Mouse (Mus musculus) macrophage (primary cell): ENCODE results near the gene Ndufaf3. TPM values are rescaled to one million over a fixed set of nuclear protein-coding genes. Genes with fewer than 3 reads are reported as not detected.

Experiments
- H3K27ac ChIP-seq: fragments of 350-480 bp; formaldehyde crosslinking; 2 replicates; pipeline ENCODE4 v1.9.0; 2021
- H3K36me3 ChIP-seq: fragments of 350-480 bp; formaldehyde crosslinking; 2 replicates; pipeline ENCODE4 v1.9.0; 2021; ENCODE audit errors: inconsistent target
- H3K4me3 ChIP-seq: fragments of 350-480 bp; formaldehyde crosslinking; 2 replicates; pipeline ENCODE4 v1.9.0; 2021; ENCODE audit errors: inconsistent target
- H3K79me2 ChIP-seq: fragments of 350-480 bp; formaldehyde crosslinking; 2 replicates; pipeline ENCODE4 v1.9.0; 2021; ENCODE audit errors: inconsistent target
- WGBS: methylation state at CpG from one replicate; pipeline ENCODE4 v1.1.7; 2026; ENCODE audit warnings: inconsistent platforms; ENCODE audit not compliant: missing documents; 5-methylcytosine and 5-hydroxymethylcytosine counted together
- polyA plus RNA-seq: library from polyadenylated mRNA; stranded (reverse); fragments of 250-400 nt; gene quantifications from 3 replicates; pipeline ENCODE4 v1.2.4, GENCODE M21; 2018; ENCODE audit warnings: inconsistent platforms

Gene Ndufaf3
- polyA plus RNA-seq, 1 experiment from 2014 or later = 9.6 TPM

GRCm38 (mm10) chr9:108517253-108517930, 49.8 kb downstream of the Ndufaf3 start:
- H3K79me2 ChIP-seq = peaks cover 47% of the 10 kb centered on the region
- peak overlapping the region; percentile 86 for H3K27ac ChIP-seq
- H3K4me3 ChIP-seq = peak overlapping the region; percentile 92
- H3K36me3 ChIP-seq = peaks cover 33% of the 10 kb centered on the region
- 2% methylated on average over 59 of the region's 95 CpGs for WGBS

- Histone ChIP-seq H3K27ac (peak within 1 kb of the TSS; percentile 86), H3K4me3 (peak within 1 kb of the TSS; percentile 92), H3K79me2 (peaks cover 40% of the 10 kb centered on the region), H3K36me3 (peaks cover 41% of the 10 kb centered on the region)
- 3% methylated on average over 41 of the region's 55 CpGs for WGBS
Measured at GRCm38 (mm10) chr9:108516380-108517251, 50.6 kb downstream of the Ndufaf3 start, which contains the start of gene Qrich1. Gene Qrich1 (plus strand): TSS chr9:108516806.

Other genes with a start within 250 kb of the Ndufaf3 start
- gene Gpx1, start 228.5 kb downstream of the Ndufaf3 start, polyA plus RNA-seq = 944 to 2,094 TPM (median 1,300 TPM) in 3 replicates
- 60.3 to 67.5 TPM (median 67.2 TPM) in 3 replicates for gene Usp4, start 219.6 kb downstream of the Ndufaf3 start, polyA plus RNA-seq
- gene 1700102P08Rik, start 174.6 kb downstream of the Ndufaf3 start, polyA plus RNA-seq = 0.33 TPM in 1 of 3 replicates, not detected in the others
- not detected in 3 replicates for gene Ccdc36, start 138.9 kb downstream of the Ndufaf3 start, polyA plus RNA-seq
- gene BC048562, start 131.0 kb downstream of the Ndufaf3 start, polyA plus RNA-seq = not detected in 3 replicates
- 15.8 to 26.5 TPM (median 19.0 TPM) in 3 replicates for gene Ccdc71, start 106.9 kb downstream of the Ndufaf3 start, polyA plus RNA-seq
- 1.5 to 1.9 TPM (median 1.6 TPM) in 3 replicates for gene Klhdc8b, start 105.9 kb downstream of the Ndufaf3 start, polyA plus RNA-seq
- 0.26 to 0.92 TPM (median 0.40 TPM) in 3 replicates for gene Lamb2, start 87.7 kb downstream of the Ndufaf3 start, polyA plus RNA-seq
- gene Usp19, start 76.8 kb downstream of the Ndufaf3 start, polyA plus RNA-seq = 33.8 to 68.8 TPM (median 46.3 TPM) in 3 replicates
- gene Qars, start 59.7 kb downstream of the Ndufaf3 start, polyA plus RNA-seq = 77.0 to 179 TPM (median 87.2 TPM) in 3 replicates
- gene Qrich1, start 50.6 kb downstream of the Ndufaf3 start, polyA plus RNA-seq = 73.2 to 92.9 TPM (median 77.3 TPM) in 3 replicates
- 36.0 to 103 TPM (median 41.0 TPM) in 3 replicates for gene Impdh2, start 7.1 kb downstream of the Ndufaf3 start, polyA plus RNA-seq
- 17.5 to 30.5 TPM (median 20.5 TPM) in 3 replicates for gene Dalrd3, start 2.5 kb upstream of the Ndufaf3 start, polyA plus RNA-seq
- gene Wdr6, start 11.3 kb upstream of the Ndufaf3 start, polyA plus RNA-seq = 3.1 to 7.5 TPM (median 7.5 TPM) in 3 replicates
- gene P4htm, start 30.2 kb upstream of the Ndufaf3 start, polyA plus RNA-seq = 0.16 to 0.70 TPM (median 0.33 TPM) in 3 replicates
- gene Arih2, start 82.0 kb upstream of the Ndufaf3 start, polyA plus RNA-seq = 22.7 to 40.8 TPM (median 29.9 TPM) in 3 replicates
- 28.0 to 35.2 TPM (median 33.4 TPM) in 3 replicates for gene Slc25a20, start 94.7 kb upstream of the Ndufaf3 start, polyA plus RNA-seq
- 20.7 to 69.9 TPM (median 46.8 TPM) in 3 replicates for gene Prkar2a, start 121.9 kb upstream of the Ndufaf3 start, polyA plus RNA-seq
- 21.7 to 28.6 TPM (median 24.7 TPM) in 3 replicates for gene Ip6k2, start 216.4 kb upstream of the Ndufaf3 start, polyA plus RNA-seq
- gene Nckipsd, start 240.9 kb upstream of the Ndufaf3 start, polyA plus RNA-seq = 10.6 to 19.3 TPM (median 11.4 TPM) in 3 replicates